Mouse (Mus musculus): ENCODE data around the gene Akap13. TPM values are rescaled to one million over a fixed set of nuclear protein-coding genes. Genes with fewer than 3 reads are reported as not detected.
"Not testable (repeated sequence)": the region's sequence is repeated elsewhere in the genome, so short reads cannot be mapped to it uniquely, and the experiment has no call there.

Akap13 gene
- polyA plus RNA-seq, 1 experiment from 2014 or later, result 52.9 TPM

DNA sequence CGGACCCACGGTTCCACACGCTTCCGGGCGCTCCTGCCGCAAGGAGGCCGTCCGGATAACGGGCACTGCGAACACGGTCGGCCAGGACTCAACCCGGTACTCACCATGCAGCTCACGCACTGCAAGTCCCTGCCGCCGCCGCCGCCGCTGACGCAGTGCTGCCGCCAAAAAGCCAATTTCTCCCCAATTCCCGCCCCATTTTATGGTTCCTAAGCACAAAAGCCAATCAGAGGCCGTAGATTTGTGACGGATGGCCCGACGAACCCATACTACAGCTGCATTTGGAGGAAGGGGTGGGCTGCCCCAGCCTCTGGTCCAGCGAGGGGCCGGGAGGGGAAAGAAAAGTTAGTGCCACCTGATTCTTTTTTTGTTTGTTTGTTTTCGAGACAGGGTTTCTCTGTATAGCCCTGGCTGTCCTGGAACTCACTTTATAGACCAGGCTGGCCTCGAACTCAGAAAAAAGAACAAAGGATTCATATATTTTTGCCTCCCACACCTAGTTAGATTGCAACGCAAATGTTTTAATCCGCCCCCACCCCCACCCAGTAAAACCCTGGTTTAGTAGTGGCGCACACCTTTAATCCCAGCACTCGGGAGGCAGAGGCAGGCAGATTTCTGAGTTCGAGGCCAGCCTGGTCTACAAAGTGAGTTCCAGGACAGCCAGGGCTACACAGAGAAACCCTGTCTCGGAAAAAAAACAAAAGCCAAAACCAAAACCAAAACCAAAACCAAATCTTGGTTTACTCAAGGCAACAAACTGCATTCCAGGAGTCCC is 326.8 kb downstream of the Akap13 start:
- no peaks in the 10 kb centered on the region for H3K4me1 ChIP-seq (ENCODE audit: insufficient read depth, low read depth, low read length)
- H3K4me2 ChIP-seq (replicated peaks; ENCODE audit: low read depth, low read length), result peak overlapping the region; percentile 69
- DNase-seq (ENCODE audit: low spot score) (peak; percentile 95), ATAC-seq (peak; percentile 95)
- 0 out of 2 replicates have a peak overlapping the region, but pooled peaks have one; percentile 3 for H3K27ac ChIP-seq (ENCODE audit: low read length)
- 11% methylated on average over 36 of the region's 36 CpGs for WGBS
- H3K36me3 ChIP-seq (ENCODE audit: insufficient read depth, low read length), result no peaks in the 10 kb centered on the region
- no peak overlapping the region; the same call in 1 of the 2 replicates for H3K9ac ChIP-seq (replicated peaks; ENCODE audit: low read depth)
- H3K27me3 ChIP-seq (replicated peaks; ENCODE audit: insufficient read depth, low read length), result no peaks in the 10 kb centered on the region
- no peaks in the 10 kb centered on the region for H3K9me3 ChIP-seq (ENCODE audit: low read length)
- no peak for TF ChIP-seq EP300 (IDR thresholded peaks at IDR 0.05)
- TF ChIP-seq CTCF (IDR thresholded peaks at IDR 0.05), result peak; percentile 26
- peak overlapping the region; percentile 57 for H3K4me3 ChIP-seq (ENCODE audit: low read depth, low read length)

DNA sequence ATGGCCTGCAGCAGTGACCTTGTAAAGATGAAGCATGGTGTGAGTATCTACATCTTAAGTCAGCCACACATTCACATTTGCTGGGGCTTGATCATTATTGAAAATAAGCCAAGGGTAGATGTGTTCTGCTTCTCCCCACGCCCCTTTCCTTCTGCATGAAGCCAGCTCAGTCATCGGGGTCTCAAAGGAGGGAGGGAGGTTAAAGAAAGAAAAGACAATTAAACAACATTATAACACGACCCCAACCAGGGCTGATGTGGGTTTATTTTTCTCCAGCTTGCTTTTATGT is 327.3 kb downstream of the Akap13 start:
- Histone ChIP-seq H3K27me3 (replicated peaks; ENCODE audit: insufficient read depth, low read length) (no peaks in the 10 kb centered on the region), H3K4me3 (ENCODE audit: low read depth, low read length) (peak overlapping the region; percentile 57; the same call in 1 of the 2 replicates), H3K9ac (replicated peaks; ENCODE audit: low read depth) (no peak overlapping the region), H3K27ac (ENCODE audit: low read length) (0 out of 2 replicates have a peak overlapping the region, but pooled peaks have one; percentile 3), H3K9me3 (ENCODE audit: low read length) (no peaks in the 10 kb centered on the region), H3K36me3 (ENCODE audit: insufficient read depth, low read length) (no peaks in the 10 kb centered on the region), H3K4me1 (ENCODE audit: insufficient read depth, low read depth, low read length) (no peaks in the 10 kb centered on the region), H3K4me2 (replicated peaks; ENCODE audit: low read depth, low read length) (no peak overlapping the region)
- TF ChIP-seq EP300 (IDR thresholded peaks at IDR 0.05) (no peak), CTCF (IDR thresholded peaks at IDR 0.05) (no peak)
- peak; percentile 39 for DNase-seq (ENCODE audit: low spot score)
- 56% methylated on average over 3 of the region's 3 CpGs for WGBS
- ATAC-seq, result no peak

DNA sequence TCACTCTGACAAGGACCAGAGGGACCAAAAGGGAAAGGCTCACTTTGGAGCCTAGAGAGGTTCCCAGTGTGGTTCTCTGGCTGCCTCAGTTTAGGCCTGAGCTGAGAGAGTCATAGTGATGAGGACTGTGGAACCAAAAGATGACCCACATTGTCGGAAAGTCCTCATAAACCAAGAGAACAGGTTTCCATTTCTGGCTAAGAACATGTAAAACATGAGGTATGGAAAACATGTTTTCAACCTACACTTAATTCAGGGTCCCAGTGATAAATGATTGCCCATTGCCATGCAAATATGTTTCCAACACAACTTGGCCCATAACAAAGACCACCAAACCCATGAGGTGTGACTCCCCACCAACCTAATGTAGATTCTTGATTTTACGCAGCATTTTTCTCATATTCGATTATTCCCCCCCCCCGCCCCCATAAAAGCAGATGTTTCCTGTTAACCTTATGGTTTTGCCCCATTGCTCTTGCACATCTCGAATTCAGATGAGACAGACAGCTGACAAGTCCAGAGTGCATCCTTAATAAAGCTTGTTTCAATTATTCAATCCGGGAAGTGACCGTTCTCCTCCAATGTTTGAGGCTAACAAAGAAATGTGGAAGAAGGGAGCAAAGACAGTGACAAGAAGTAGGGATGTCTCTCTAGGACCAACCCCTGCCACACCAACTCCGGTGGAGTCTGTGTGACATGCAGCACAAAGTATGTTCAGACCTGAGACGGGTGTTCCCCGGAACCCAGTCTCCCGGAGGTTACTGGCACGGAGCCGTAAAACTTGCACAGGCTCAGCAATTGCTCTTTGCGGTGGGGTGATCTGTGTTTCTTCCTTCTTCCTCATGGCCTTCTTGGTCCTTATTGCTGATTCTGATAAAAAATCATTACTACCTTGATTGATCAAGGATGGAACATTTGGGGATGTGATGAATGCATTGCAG is 330.3 kb downstream of the Akap13 start:
- Histone ChIP-seq H3K4me3 (ENCODE audit: low read depth, low read length) (no peak overlapping the region), H3K27me3 (replicated peaks; ENCODE audit: insufficient read depth, low read length) (no peaks in the 10 kb centered on the region), H3K4me1 (ENCODE audit: insufficient read depth, low read depth, low read length) (no peaks in the 10 kb centered on the region), H3K9me3 (ENCODE audit: low read length) (no peaks in the 10 kb centered on the region), H3K9ac (replicated peaks; ENCODE audit: low read depth) (no peak overlapping the region), H3K27ac (ENCODE audit: low read length) (no peak overlapping the region), H3K4me2 (replicated peaks; ENCODE audit: low read depth, low read length) (no peak overlapping the region), H3K36me3 (ENCODE audit: insufficient read depth, low read length) (no peaks in the 10 kb centered on the region)
- no peak for ATAC-seq
- TF ChIP-seq EP300 (IDR thresholded peaks at IDR 0.05) (no peak), CTCF (IDR thresholded peaks at IDR 0.05) (no peak)
- WGBS, result 88% methylated on average over 14 of the region's 14 CpGs
- no peak for DNase-seq (ENCODE audit: low spot score)

DNA sequence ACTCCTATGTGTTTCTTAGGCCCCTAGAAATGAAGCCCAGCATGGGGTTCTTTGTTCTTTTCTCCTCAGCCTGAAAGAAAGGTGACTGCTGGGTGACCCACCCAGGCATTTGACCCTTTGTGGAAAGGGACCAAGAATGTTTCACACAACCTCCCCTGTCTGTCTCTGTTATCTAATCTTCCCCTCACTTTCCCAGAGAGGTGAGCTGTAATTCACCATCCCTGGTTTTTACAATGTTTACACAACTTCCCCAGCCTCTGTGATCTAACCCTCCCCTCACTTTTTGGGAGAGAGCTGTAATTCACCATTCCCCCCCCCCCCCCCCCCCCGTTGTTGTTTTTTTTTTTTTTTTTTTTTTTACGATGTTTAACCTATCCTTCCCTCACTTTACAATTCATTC is 331.5 kb downstream of the Akap13 start:
- 20% methylated on average over 1 of the region's 2 CpGs for WGBS
- Histone ChIP-seq H3K9me3 (ENCODE audit: low read length) (no peaks in the 10 kb centered on the region), H3K27me3 (replicated peaks; ENCODE audit: insufficient read depth, low read length) (no peaks in the 10 kb centered on the region), H3K27ac (ENCODE audit: low read length) (no peak overlapping the region), H3K9ac (replicated peaks; ENCODE audit: low read depth) (no peak overlapping the region), H3K4me1 (ENCODE audit: insufficient read depth, low read depth, low read length) (no peaks in the 10 kb centered on the region), H3K4me3 (ENCODE audit: low read depth, low read length) (no peak overlapping the region), H3K4me2 (replicated peaks; ENCODE audit: low read depth, low read length) (no peak overlapping the region), H3K36me3 (ENCODE audit: insufficient read depth, low read length) (no peaks in the 10 kb centered on the region)
- no peak for ATAC-seq
- TF ChIP-seq EP300 (IDR thresholded peaks at IDR 0.05) (no peak), CTCF (IDR thresholded peaks at IDR 0.05) (no peak)
- no peak for DNase-seq (ENCODE audit: low spot score)

DNA sequence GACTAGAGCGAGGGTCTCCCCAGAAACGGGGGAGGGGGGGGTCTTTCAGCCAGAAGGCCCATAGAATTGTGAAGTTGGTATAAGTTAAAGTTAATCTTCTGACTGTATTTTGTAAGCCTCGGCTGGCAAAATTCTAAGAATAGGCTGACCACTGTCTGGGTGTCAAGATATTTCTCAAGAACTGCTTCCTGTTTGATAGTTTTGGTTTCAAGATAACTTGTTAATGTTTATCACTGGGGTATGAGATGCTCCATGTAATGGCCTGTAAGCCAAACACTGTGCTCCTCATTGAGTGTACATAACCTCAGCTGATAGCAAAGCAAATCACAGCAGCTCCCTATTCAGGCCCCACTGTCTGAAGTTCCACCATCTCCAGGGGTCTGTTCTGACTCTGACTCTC is 332.0 kb downstream of the Akap13 start:
- ATAC-seq (0 out of 2 replicates have a peak, but pooled peaks have one; percentile 15), DNase-seq (ENCODE audit: low spot score) (peak; percentile 37)
- no peak overlapping the region for H3K4me3 ChIP-seq (ENCODE audit: low read depth, low read length)
- WGBS, result 38% methylated on average over 3 of the region's 3 CpGs
- no peak overlapping the region for H3K27ac ChIP-seq (ENCODE audit: low read length)
- H3K9me3 ChIP-seq (ENCODE audit: low read length), result no peaks in the 10 kb centered on the region
- no peaks in the 10 kb centered on the region for H3K36me3 ChIP-seq (ENCODE audit: insufficient read depth, low read length)
- H3K4me2 ChIP-seq (replicated peaks; ENCODE audit: low read depth, low read length), result no peak overlapping the region
- H3K27me3 ChIP-seq (replicated peaks; ENCODE audit: insufficient read depth, low read length), result no peaks in the 10 kb centered on the region
- no peak overlapping the region for H3K9ac ChIP-seq (replicated peaks; ENCODE audit: low read depth)
- H3K4me1 ChIP-seq (ENCODE audit: insufficient read depth, low read depth, low read length), result no peaks in the 10 kb centered on the region
- TF ChIP-seq EP300 (IDR thresholded peaks at IDR 0.05) (no peak), CTCF (IDR thresholded peaks at IDR 0.05) (no peak)

DNA sequence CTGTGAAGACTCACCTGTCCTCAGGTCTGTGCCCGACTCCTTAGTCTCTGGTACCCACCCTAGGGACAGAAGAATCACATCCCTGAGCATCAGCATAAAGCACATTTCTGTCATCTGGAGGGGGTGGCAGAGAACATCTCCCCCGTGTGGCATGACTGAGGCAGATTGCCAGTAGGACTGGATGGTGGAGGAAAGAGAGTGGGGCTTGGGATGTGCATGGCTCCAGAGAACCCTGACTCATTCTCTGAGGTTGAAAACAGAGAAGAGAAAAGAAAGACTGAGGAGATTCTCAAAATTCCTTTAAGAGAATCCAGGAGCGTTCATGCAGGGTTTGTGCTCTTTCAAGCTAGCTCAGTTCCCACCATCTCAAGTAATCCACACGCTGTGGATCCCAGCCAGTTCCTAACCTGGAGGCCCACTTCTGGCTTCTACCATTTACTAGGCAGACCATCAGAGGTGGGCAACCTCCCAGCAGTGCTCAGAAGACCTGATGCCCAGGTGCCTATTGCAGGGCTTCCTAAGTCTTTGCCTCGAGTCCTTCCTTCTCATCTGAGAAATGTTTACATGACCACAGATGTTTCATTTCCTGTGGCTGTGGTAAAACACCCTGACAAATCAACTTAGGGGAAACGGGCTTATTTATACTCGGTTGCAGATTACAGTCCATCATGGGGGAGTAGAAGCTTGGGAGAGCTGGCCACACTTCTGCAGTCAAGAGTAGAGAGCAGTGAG is 332.9 kb downstream of the Akap13 start:
- H3K36me3 ChIP-seq (ENCODE audit: insufficient read depth, low read length); H3K4me2 ChIP-seq (replicated peaks; ENCODE audit: low read depth, low read length); H3K9me3 ChIP-seq (ENCODE audit: low read length); H3K27ac ChIP-seq (ENCODE audit: low read length); H3K4me3 ChIP-seq (ENCODE audit: low read depth, low read length); H3K9ac ChIP-seq (replicated peaks; ENCODE audit: low read depth); H3K27me3 ChIP-seq (replicated peaks; ENCODE audit: insufficient read depth, low read length); H3K4me1 ChIP-seq (ENCODE audit: insufficient read depth, low read depth, low read length); DNase-seq (ENCODE audit: low spot score): not testable (repeated sequence)
- 0 out of 2 replicates have a peak, but pooled peaks have one; percentile 19 for ATAC-seq
- TF ChIP-seq CTCF (IDR thresholded peaks at IDR 0.05), result 0 out of 2 replicates have a peak, but pooled peaks have one; percentile 8
- 47% methylated on average over 4 of the region's 7 CpGs for WGBS

DNA sequence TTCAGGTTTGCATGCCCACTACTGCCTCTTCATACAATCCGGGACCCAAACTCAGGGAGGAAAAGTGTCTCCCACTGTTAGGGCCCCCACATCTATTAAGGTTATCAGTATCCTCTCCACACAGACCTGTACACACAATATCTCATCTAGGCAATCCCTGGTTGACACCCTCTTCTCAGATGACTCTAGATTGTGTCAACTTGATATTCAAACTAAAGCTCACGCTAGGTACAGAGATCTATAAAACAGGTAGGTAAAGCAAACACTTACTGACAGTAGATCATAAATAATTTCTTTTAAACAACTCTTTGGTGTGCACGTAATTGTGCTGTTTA is 333.4 kb downstream of the Akap13 start:
- not testable (repeated sequence) for ATAC-seq; H3K4me1 ChIP-seq (ENCODE audit: insufficient read depth, low read depth, low read length); DNase-seq (ENCODE audit: low spot score); H3K9me3 ChIP-seq (ENCODE audit: low read length); H3K9ac ChIP-seq (replicated peaks; ENCODE audit: low read depth); H3K36me3 ChIP-seq (ENCODE audit: insufficient read depth, low read length); H3K4me2 ChIP-seq (replicated peaks; ENCODE audit: low read depth, low read length); H3K4me3 ChIP-seq (ENCODE audit: low read depth, low read length); H3K27me3 ChIP-seq (replicated peaks; ENCODE audit: insufficient read depth, low read length); H3K27ac ChIP-seq (ENCODE audit: low read length)
- whole genome bisulfite sequencing, result 60% methylated on average over 3 of the region's 3 CpGs

All from lung, postnatal 0 days (tissue).